Mouse (Mus musculus) adrenal gland (tissue): ENCODE measurements around the gene Med29.
"Not testable (repeated sequence)": the region's sequence is repeated elsewhere in the genome, so short reads cannot be mapped to it uniquely, and the experiment has no call there.

Experiments
- intact Hi-C: fragments of 180-260 bp; cut with DNase I; formaldehyde crosslinking; loops from one replicate; pipeline ENCODE4 v1.15.1; 2025

Gene Med29

DNA sequence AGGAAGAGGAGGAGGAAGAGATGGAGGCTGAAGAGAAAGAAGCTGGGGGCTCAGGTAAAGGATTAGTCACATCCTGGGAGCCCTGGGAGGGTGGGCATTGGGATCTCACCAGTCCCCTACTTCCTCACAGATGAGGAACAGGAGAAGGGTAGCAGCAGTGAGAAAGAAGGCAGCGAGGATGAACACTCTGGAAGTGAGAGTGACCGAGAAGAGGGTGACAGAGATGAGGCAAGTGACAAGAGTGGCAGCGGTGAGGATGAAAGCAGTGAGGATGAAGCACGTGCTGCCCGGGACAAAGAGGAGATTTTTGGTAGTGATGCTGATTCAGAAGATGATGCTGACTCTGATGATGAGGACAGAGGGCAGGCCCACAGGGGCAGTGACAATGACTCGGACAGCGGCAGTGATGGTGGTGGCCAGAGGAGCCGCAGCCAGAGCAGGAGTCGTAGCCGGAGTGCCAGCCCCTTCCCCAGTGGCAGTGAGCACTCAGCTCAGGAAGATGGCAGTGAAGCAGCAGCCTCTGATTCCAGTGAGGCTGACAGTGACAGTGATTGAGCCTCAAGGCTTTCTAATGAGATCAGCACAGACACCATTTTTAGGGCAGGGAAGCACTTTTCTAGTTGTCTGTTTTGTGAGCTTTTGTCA lies 6.3 kb upstream of the Med29 start:
- intact Hi-C loops = no loop called here

DNA sequence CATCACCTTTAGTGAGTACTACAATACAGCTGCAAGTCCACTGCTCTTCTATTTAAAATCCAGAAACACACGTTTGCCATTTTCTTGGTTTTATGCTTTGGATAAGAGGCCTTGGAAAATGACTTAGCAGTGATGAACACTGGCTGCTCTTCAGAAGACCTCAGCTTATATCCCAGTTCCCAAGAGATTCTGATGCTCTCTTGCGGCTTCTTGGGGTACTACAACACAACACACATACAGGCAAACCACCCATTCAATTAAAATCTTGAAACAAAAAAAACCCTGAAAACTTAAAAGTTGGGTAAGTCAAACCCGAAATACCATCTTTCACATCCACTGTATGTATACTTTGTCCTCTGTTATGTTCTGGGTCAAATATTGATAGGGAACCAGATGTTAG lies 5.5 kb upstream of the Med29 start:
- intact Hi-C loops = no loop called here

DNA sequence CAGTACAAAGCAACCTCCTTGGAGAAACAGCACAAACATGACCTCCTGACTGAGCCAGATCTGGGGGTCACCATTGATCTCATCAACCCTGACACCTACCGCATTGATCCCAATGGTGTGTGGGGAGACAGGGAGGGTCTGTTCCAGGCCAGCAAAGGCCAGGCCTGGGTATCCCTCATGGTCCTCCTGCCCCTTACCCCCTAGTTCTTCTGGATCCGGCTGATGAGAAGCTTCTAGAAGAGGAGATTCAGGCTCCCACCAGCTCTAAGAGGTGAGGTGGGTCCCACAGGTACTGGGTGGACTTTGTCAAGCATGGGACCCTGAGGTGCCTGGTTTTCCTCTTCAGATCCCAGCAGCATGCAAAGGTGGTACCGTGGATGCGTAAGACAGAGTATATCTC lies 2.9 kb upstream of the Med29 start:
- intact Hi-C loops = no loop called here

DNA sequence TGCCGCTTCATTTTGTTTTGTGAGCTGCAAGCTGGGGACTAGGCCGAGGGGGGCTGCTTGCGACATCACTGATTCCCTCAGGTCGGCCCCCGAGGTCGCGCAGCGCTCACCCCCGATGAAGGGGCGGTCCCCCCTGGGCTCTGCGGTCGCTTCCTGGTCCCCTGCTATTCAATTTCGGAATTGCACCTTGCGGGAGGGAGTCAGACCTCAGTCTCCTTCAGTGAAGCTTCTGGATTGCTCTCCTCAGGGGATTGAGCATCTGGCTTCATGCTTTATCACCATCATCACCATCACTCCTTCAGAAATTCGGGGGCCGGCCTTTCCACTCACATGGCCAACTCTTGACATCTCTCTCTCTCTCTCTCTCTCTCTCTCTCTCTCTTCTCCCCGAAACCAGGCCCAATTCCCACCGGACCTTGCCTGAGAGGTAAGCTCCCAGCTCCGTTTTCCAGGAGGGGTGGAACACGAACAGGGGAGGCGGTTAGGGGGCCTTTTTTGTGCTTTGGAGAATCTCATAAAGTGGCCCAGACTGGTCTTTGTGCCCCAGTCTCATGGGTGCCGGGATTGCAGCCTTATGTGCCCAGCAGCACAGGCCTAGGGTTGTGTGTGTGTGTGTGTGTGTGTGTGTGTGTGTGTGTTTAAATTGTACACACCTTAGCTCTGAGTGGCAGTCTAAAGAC lies 904 bp upstream of the Med29 start:
- intact Hi-C loops = no loop called here

DNA sequence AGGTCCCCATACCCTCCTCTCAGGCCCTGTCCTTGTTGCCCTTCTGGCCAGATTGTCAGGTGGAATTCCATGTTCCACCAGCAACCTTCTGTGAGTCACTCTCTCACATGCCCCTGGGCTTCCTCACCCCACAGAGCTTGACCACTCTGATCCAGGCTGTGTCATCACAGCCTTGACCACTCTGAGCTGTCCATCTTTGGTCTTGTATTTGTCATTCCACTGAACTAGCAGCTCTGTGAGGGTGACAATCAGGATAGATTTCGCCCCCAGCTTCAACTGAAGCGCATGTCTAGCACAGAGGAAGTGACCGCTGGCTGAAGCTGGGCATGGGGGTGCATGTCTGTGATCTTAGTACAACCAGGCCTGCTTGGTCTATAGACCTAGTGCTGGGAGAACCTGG lies 2.2 kb downstream of the Med29 start:
- intact Hi-C loops = no loop called here

DNA sequence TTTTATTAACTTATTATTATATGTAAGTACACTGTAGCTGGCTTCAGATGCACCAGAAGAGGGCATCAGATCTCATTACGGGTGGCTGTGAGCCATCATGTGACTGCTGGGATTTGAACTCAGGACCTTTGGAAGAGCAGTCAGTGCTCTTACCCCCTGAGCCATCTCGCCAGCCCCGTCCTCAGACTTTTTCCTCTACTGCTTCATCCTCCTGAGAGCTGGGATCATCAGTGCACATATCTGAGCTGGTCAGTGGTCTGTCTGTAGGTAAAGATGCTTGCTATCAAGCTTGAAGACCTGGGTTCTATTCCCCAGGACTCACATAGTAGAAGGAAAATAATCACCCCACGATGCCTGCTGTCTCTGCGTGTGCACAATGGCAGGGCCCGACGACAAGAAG lies 5.1 kb downstream of the Med29 start:
- intact Hi-C loops = not testable (repeated sequence)

DNA sequence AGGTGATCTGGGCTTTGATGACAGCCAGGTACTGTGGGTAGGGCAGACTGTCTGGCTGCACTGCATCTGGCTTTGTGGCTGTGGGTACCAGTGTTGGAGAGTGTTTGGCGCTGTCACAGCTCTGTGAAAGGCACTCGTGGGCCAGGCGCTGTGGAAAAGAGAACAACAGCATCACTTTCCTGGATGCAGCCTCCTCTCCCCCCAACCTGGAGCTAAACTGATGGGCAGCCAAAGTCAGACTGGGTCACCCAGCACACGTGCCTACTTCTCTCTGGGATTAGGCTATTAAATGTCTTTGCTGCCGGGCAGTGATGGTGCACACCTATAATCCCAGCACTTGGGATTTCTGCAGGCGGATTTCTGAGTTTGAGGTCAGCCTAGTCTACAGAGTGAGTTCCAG lies 5.6 kb downstream of the Med29 start:
- intact Hi-C loops = loop anchor here (1.0 kb wide), 1 partner anchor 14 kb away; no protein-coding TSS in a partner anchor

DNA sequence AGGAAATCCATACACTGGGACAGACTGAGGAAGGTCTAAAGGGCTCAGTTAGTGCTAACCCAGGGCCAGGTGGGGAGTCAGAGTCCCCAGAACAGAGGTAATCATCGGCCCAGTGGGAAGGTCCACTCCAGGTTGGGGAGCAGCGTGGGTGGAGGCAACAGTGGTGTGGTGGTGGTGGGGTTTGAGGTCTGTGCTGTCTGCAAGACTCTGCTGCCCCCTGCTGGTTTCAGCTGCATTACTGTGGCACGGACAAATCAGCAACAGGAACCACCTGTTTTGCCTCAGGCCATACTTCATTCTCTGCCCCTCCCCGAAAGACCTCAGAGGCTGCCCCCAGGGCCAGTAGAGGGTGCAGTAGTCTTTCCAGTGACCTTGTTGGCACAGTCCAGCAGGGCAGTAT lies 6.0 kb downstream of the Med29 start:
- intact Hi-C loops = loop anchor here (1.0 kb wide), 1 partner anchor 13 kb away; no protein-coding TSS in a partner anchor

DNA sequence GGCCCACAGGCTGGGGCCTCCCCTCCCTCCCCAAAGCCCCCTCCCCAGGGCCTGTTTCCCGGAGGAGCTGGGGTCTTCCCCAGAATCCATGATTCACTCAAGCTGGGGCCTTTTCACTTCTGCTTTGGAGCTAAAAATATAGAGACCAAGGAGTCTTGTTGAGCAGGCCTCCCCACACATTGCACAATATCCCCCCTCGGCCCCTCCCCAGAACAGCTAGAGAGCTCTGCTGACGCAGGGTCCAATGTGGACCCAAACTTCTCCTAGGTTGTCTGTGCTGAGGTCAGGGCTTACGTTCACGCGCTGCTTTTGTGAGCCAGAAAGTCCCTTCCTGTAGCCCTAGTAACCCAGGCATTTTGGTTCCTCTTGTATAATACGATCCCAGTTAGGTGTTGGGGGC lies 6.5 kb downstream of the Med29 start:
- intact Hi-C loops = loop anchor here (1.0 kb wide), 1 partner anchor 13 kb away; no protein-coding TSS in a partner anchor

DNA sequence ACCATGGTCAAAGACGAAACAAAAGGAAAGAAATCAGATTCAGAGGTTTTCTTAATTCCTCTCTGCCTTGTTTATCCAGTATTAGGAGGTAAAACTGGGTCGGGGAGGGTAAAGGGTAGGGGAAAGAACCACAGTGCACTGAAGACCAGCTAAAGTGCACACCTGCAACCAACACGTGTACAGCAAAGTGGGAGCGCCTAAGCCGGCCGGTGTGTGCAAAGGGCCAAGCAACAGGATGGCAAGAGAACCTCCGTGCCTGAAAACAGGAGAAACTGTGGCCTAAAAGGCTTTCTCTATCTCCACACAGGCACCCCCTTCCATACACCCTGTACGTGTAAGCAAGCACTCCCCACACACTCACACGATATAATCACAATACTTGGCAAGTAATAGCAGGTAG lies 7.3 kb downstream of the Med29 start:
- intact Hi-C loops = no loop called here

DNA sequence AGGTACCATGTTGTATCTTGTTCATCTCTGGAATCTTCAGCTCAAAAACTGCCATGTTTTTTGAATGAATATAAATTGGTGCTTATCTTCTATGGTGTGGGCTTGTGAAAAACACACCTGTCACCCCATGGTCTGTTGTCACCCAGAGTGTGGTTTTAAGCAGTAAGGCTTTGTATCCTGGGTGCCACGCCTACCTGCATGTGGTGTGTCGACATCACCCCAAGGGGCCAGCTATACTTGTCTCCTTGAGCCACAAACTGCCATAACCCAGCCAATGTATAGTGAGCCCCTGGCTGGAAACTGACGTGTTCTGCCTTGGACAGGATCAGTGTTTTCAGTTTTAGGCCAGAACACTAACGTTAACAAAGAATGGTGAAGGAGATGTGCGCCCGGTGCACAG lies 8.3 kb downstream of the Med29 start:
- intact Hi-C loops = no loop called here

DNA sequence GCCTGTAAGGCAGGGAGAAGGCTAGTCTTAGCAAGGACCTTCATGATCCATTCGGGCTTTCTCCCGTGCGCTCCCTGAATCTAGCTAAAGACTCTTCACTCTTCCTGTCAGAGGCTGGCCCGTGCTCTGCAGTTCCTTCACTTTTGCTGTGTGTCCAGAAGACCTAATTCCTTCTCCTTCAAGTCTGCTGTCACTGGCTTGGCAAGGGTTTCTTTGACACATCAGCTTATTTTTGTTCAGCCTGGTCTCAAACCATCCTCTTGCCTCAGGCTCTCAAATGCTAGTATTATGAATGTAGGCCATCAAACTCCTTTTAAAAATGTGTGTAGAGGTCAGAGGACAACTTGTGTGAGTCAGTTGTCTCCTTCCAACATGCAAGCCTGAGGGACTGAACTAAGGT lies 8.9 kb downstream of the Med29 start:
- intact Hi-C loops = no loop called here

DNA sequence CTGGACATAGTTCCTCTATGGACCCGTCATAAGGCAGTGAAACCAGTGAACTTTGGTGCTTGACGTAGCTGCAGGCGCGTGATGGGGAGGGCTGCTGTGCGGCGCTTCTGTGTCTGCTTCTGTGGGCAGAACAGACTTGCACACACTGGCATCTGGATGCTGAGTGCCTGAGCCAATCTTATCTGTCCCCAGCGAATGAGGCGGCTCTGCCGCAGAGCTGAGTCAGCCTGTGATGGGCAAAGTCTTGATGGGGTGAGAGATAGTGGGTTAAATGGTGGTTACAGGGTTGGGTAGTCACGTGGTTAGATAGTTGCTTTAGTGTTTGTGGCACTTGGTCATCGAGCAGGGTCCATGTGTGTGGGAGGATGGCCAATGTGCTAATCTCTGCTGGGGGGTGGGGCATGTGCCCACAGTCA lies 9.5 kb downstream of the Med29 start:
- intact Hi-C loops = no loop called here

DNA sequence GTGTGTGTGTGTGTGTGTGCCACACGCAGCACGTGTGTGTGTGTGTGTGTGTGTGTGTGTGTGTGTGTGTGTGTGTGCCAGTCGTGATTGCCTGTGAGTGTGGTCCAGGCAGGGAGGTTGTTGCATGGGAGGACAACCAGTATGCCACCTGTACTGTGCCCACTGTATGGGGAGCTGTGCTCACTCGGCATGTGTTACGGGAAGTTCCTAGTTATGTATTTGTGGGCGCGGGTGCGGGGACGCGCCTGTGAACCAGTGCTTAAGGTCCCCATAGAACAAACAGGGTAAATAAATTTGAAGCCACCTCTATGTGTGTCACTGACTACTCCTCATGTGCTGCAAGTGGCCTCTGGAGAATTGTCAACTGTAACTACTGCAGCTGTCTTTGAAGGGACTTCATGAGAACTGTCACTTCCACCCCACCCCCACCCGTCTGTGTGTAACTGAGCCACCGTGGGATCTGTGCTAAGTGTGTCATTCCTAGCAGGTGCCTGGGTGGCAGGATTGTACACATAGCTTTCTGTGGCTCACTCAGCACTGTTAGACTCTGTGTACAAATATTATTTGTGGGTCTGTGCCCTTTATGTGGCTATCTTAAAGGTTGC lies 10.1 kb downstream of the Med29 start:
- intact Hi-C loops = no loop called here

DNA sequence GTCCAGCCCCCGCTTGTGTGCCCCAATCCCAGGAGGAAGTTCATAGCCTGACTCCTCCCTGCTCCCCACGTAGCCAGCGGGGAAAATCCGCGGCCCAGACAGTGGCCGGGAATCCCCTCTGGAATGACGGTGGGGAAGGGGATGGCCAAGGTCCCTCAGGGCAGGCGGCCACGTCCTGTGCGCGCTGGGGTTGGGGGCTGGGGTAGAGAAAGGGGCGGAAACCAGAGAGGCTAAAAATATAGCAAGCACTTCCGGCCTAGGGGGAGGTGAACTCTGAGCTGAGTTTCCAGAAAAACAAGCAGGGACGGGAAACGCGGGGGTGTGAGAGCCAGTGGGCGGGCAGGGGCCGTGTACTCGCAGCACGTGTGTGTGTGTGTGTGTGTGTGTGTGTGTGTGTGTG lies 10.6 kb downstream of the Med29 start:
- intact Hi-C loops = no loop called here

DNA sequence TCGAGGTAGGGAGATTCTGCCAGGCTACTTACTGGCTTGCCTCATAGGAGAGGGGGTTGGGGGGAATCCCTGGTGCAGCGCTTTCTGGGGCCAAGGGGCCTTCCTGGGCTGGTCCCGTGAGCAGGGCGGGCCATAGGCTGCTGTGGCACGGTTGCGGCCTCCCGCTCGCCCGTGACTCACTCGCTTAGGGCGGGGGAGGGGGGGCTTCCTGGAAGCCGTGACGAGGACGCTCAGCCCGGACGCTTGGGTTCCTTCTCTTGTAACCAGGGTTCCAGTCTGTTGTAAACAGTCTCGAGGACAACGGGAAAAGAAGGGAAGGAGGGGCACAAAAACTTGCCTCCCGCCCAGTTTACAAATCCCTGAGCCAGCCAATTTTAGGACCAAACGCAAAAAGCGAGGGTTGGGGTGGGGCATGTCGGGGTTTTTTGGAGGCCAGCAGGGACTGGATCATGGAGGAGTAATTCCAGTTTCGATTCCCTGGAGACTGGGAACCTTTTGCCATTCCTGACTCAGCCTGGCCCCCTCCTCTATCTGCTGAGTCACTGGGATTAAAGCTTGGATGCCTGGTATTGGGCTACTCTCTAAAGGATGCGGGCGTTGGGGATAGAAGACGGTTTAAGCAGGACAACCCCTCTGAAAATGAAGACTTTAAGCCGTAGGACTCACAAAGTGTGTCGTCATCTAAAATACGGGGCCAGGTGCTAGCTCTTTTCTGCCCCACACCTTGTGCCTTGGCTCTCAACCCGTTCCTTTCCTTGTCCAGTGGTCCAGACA lies 11.3 kb downstream of the Med29 start:
- intact Hi-C loops = no loop called here

DNA sequence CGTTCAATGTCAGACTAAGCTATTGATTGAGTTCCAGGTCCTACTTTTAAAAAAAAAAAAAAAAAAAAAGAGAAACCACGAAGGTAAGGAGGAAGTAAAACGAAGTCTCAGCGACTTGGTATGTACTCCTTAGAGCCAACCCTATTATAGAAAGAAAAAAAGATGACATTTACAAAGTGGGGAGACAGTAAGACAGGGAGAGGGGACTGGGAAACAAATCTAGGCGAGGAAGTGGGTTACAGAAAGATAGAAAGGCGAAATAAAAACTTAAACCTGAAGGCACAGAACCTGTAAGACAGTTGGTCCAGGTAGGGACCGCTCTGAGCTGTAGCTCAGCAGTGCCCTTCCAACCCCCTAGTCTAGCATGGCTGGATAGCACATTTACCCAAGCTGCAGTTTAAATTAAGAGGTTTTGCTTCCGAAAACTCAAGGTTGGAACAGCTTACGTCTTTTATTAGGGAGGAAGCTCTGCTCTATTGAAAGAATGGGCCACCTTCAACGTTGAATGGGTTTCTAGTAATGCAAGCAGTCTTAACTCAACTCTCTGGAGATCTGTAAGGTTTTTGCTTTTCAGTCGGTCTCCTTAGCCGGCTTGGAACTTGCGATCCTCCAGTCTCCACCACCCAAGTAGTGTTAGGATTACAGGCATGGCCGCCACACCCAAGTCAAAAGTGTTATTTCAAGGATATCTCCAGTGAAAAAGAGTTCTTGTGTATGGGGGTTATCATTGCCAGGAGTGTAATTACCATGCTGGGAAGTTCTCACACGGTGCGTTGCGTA lies 12.1 kb downstream of the Med29 start, which contains the start of gene Zfp36:
Gene Zfp36 (minus strand): TSS at position 17 of the 780 bp plus-strand sequence.
- intact Hi-C loops = no loop called here

DNA sequence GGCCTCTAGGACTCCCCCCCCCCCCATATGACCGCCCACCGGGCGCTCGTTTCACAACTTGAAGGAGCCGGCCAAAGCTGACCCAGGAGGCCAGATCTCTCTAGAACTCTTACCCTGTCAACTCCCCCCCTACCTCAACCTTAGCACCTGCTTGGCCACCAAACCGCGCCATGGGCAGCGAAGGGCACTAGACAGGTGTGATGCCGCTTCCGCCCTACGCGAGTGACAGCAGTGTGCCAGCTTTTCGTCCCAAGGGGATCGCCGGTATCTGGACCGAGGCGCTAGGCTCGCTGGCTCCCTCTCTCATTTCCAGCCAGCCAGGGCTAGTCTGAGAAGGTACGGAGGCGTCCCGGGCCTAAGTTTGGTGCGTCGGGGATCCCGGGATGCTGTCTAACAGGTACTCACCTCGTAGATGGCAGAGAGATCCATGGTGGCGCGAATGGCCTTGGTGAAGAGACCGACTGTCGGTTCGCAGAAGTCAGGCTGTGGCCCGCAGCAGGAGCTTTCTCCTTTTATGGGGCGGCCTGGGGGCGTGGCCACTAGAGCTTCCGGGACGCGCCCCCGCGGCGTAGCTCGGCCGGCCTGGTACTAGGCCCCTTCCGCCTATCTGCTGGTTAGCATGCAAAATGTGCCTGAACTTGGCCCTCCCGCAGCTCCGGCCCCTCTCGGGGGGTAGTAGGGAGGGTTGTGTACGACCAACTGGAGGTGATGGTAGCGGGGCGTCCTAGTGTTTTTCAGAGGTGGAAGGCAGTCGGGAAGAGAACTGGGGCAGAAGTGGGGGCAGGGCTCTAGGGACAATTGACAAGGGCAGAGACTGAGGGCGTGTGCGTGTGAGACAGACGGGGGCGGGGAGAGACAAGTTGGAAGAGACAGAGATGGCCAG lies 13.5 kb downstream of the Med29 start:
- intact Hi-C loops = no loop called here

DNA sequence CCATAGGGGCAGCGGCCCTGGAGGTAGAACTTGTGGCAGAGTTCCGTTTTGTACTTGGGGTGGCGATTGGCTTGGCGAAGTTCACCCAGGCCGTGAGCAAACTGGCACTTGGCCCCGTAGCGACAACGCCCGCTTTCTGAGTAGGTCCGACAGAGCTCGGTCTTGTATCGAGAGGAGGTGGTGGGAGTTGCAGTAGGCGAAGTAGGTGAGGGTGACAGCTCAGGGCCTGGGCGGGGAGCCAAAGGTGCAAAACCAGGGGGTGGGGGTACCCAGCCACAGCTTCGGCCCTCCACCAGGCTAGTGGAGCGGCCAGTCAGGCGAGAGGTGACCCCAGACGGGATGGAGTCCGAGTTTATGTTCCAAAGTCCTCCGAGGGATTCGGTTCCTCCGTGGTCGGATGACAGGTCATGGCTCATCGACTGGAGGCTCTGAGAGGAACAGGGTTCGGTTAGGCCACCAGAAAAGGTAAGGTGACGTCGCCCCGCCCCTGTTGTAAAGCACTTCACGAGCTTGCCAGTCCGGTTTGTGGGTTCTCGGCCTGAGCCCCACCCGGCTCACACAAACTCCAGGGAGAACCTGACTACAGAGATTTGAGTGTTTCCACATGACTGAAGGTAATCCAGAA lies 14.3 kb downstream of the Med29 start:
- intact Hi-C loops = no loop called here
